Mouse (Mus musculus): ENCODE results near the gene Tex9.
A peak's percentile ranks its signal among the peaks of the same experiment; 100 is the strongest.
"Not testable (repeated sequence)": the region's sequence is repeated elsewhere in the genome, so short reads cannot be mapped to it uniquely, and the experiment has no call there.

Gene Tex9

DNA sequence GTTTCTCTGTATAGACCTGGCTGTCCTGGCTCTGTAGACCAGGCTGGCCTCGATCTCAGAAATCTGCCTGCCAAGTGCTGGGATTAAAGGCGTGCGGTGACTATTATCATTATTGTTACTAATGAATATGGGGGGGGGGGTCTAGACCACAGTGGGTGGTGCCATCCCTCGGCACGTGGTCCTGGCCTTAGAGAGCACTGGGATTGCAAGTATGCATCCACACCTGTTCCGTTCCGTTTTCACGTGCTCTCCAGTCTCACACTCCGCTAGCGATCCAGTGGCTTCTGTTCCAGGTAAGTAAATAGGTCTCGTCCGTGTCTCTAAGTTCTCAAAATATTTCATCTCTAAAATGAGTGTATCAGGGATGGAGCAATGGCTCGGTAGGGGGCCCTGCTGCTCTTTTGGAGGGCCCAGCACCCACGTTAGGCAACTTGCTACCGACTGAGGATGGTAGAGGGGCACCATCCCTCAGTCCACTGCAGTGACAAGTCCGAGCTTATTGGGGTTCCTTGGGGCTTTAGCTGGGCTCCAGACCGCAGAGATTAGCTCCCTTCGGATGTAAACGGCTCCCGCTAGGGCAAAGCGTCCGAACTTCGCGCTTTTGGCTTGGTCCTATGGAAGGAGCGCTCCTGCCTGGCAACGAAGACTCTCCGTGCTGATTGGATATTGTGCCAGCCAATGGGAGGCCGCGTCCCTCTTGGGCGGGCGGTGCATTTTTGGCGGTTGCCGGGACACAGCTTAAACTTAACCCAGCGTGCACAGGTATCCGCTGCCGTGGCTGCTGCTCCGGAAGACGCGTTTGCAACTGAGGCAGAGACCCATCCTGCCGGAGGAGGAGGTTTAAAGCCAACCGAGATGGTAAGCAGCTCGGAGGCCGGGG, 54.0 kb downstream of the Tex9 start, which contains the start of gene Mns1:
Gene Mns1, plus strand, starts transcription at position 190 of the 880 bp plus-strand sequence.
- peak; percentile 95 for DNase-seq

DNA sequence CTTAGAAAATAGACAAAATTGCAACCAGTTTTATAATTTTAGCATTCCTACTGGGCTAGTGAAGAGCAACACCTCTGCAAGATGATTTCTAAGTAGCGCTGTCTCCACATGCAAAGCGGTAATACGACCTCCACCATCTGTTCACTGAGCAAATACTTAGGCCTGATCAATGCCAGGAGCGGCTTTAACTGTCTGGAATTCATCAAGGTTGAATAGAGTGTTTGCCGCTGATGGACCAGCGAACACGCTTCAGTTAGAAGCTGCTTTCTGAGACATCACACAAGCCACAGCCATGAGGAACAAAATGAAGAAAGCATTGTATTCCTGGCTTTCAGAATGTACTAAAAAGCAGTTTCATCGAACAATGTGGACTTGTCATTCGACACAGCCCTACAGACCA, 57.1 kb downstream of the Tex9 start:
- DNase-seq: no peak

DNA sequence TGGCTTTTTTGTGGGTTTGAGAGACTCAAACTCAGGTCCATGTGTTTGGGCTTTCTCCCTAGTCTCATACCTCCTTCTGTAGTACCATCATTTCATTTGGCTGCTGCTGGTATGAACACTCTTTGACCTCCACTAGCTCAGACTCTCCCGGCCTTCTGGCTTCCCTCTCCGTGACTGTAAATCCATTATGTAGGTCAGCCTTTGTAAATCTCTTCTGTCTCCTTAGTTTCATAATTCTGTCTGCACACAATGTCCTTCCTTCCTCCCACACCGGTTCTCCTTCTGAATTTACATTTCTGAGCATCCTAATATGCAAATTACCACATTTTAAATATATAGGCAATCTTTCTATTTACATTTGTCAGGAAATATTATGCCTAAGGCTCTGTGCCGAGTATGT, 64.2 kb downstream of the Tex9 start:
- no peak for DNase-seq

DNA sequence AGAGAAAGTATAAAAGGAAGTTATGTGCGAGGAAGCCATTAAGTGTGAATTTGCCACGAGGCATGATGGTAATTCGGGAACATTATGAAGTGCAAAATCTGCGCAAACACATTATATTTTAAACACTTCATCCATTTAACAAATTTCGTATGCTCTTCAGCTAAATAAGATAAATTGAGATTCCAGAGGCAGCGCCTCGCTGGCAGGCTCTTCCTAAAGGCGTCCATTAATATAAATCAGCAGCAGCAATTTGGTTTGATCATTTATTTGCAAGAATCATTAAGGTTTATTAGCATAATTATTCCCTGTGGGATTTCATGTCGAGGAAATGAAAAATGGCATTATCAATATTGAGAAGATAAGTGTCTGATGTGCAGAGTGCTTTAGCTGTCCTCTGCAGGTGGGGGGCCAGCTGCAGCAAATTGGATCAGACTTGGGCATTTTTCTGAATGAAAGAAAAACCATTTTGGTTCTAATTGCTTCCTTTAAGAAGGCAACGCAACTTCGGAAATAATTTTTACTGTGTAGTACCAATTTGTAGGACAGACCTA, 66.6 kb downstream of the Tex9 start:
- no peak for DNase-seq

DNA sequence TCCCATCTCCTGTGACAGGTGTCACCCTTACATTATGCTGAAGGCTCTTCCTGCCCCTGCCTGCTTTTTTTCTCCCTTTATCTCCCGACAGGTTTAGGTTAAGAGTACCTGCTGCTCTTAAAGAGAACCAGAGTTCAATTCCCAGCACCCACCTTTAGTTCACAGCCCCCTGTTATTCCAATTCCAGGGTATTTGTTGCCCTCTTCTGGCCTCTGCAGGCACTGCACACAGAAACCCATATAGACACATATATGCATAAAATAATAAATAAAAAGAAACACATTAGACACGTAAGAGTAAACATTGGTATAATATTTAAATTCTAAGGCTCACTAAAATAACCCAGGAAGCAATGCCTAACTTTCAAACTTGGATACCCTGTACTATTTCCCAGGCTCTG, 69.3 kb downstream of the Tex9 start:
- DNase-seq: no peak

DNA sequence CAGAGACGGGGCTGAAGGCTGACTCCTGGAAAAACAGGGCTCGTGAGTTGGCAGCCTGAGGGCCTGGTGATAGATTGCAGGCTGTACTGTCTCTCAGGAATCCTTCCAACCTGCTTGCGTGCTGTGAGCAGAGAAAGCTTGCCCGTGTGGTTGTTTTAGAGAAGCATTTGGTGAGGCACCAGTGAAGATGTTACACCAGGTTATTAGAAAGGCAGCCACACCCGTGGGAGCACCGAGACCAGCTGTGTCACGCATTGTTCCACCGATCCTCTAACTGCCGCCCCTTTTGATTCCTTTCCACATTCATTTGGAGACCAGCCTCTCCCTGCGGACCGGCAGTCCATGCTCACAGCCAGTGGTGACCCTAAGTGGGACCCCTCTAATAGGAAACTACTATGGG, 69.7 kb downstream of the Tex9 start:
- no peak for DNase-seq

- no peak for DNase-seq
These were observed 71.5 kb downstream of the Tex9 start for GRCm38 (mm10) chr9:72420490-72420889.

GRCm38 (mm10) chr9:72418443-72418842, 73.6 kb downstream of the Tex9 start:
- DNase-seq: no peak

GRCm38 (mm10) chr9:72411746-72412145, 80.3 kb downstream of the Tex9 start:
- DNase-seq: no peak

- DNase-seq: no peak
These were observed 82.4 kb downstream of the Tex9 start for GRCm38 (mm10) chr9:72409381-72410225.

- peak; percentile 82 for DNase-seq
These were observed 83.9 kb downstream of the Tex9 start for GRCm38 (mm10) chr9:72408131-72408586.

GRCm38 (mm10) chr9:72405882-72406638, 86.0 kb downstream of the Tex9 start:
- DNase-seq: no peak

- DNase-seq: no peak
These were observed 87.1 kb downstream of the Tex9 start for GRCm38 (mm10) chr9:72404934-72405333.

DNA sequence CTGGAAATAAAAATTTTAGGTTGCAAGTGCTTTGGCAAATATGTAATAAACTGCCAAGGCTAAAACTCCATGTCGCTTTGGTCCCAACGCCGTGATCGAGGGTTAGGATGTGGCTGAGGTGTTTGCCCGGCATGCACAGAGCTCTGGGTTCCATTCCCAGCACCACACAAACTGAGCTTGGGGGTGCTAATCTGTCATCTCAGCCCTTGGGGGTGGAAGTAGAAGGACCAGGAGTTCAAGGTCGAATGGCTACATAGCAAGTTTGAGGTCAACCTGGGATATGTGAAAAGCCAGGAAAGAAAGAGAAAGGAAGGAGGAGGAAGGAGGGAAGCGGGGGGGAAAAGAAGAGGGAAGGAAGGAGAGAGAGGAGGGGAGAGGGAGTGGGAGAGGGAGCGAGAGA, 87.6 kb downstream of the Tex9 start:
- DNase-seq: no peak

GRCm38 (mm10) chr9:72403421-72403820, 88.6 kb downstream of the Tex9 start:
- no peak for DNase-seq

- not testable (repeated sequence) for DNase-seq
These were observed 90.2 kb downstream of the Tex9 start for GRCm38 (mm10) chr9:72401769-72402168.

All from kidney, postnatal 14 days (tissue).